Mouse (Mus musculus): Measurements from ENCODE around the gene Rgs19.

The Rgs19 gene

DNA sequence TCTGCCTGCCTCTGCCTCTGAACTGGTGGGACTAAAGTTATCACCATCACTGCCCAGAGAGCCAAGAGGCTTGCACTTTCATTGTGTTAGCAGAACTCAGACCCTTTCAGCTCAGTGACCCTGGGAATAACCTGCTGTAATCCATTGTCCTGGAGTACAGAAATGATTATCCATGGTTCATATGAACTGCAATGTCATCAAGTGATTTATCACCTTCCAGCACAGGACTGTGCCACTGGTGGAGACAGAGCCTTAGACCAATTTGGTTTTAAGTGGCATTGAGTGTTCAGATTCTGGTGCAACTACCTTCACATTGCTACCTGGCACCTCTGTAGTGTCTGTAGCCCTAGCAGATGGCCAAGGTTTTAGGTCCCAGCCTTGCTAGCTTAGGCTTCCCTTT, 40.7 kb downstream of the Rgs19 start:
- DNase-seq: no peak

DNA sequence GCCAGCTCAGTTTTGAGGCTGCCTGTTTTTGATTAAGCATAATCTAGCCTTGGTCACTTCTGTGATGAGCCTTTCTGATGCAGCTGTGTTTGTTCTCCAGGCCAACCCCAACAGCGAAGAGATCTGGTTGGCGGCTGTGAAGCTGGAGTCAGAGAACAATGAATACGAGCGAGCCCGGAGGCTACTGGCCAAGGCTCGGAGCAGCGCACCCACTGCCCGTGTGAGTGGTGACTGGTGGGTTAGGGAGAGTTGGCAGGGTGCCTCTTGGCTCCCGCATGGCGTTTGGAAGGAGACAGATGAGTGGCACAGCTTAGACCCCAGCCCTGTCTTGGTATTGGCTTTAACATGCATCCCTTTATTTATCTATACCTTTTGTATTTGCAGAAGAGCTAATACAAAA, 44.9 kb downstream of the Rgs19 start:
- DNase-seq: no peak

DNA sequence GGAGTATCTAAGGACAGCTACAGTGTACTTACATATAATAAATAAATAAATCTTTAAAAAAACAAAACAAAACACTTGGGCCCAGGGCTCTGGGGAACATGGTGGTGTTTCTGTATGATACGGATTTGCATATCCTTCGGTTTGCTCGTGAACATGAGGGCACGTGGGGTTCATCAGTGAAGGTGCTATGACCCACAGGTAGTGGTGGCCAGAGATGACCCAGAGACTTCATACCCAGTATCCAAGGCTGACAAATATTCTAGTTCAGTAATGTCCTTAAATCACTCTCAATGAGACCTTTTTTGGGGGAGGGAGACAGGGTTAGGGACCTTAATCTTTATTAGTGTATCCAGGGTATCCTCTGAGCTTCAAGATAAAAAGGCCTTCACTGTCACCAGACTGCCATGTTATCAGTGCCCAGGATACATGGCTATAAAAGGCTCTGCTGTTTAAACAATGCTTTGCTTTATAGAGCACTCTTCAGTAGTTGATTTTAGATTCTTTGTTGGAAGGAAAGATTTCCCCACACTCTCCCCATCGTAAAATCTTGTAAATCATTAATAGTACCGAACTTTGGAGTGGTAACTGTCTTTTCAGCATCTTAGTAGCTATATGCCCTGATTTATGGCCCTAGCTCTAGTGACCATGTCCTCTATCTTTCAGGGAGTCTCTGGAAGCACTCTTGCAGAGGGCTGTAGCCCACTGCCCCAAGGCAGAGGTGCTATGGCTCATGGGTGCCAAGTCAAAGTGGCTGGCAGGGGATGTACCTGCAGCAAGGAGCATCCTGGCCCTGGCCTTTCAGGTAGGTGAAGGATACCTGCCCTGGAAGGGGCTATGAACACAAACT, 46.9 kb downstream of the Rgs19 start:
- DNase-seq: no peak

DNA sequence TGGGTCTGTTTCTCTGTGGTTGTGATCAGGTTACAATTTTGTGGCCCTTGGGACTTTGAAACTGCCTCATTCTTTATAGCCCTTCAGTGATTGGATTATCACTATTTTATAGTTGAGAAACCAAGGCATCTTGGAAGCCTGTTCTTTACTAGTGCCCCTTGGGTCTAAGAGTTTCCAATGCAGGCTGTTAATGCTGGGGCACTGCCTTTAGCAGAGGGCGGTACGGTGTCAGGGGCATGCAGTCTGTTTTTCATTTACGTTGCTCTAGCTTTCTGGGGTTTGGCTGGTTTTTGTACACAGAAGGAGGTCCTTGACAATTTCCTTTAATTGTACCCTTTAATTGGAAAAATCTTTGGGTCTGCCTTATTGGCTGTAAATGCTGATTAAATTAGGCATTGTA, 48.1 kb downstream of the Rgs19 start:
- DNase-seq: no peak

DNA sequence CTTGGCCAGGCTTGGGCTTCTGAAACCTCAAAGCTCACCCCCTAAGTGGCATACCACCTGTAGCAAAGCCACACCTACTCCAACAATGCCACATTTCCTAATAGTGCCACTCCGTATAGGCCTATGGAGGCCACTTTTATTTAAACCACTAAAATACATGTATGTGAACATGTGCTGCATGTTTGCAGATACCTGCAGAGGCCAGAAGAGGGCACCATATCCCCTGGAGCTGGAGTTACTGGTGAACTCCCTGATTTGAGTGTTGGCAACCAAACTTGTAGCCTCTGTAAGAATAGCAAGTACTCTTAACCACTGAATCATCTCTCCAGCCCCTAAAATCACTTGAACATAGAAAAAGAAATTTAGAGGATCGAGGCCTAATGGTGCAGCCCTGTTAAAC, 49.4 kb downstream of the Rgs19 start:
- DNase-seq: peak in 1 of 2 experiments; percentile 57
